Mouse (Mus musculus) myocyte (in vitro differentiated cells): Measurements from ENCODE around the gene Hs3st6.

ENCODE experiments used
- CEBPB ChIP-seq: IDR thresholded peaks from 2 replicates; pipeline ENCODE4 v1.6.1; 2011; ENCODE audit warnings: mild to moderate bottlenecking, moderate library complexity; ENCODE audit not compliant: poor library complexity, insufficient read depth, severe bottlenecking
- MAX ChIP-seq: IDR thresholded peaks from one replicate; pipeline ENCODE4 v1.6.1; 2011; ENCODE audit warnings: low read depth, mild to moderate bottlenecking, control low read depth
- MYOD1 ChIP-seq, 3 experiments: IDR thresholded peaks; one replicate each; pipeline ENCODE4 v1.6.1; 2011; ENCODE audit warnings: control low read depth in 2 of 3, low read depth in 2 of 3, mild to moderate bottlenecking in 2 of 3, moderate library complexity in 1 of 3; ENCODE audit not compliant: insufficient read length in 2 of 3, control insufficient read depth in 1 of 3
- POLR2A ChIP-seq: IDR thresholded peaks from one replicate; pipeline ENCODE4 v1.6.1; 2011; ENCODE audit warnings: low read depth, mild to moderate bottlenecking, control low read depth, moderate library complexity; ENCODE audit not compliant: insufficient read length
- POLR2AphosphoS2 ChIP-seq: IDR thresholded peaks from one replicate; pipeline ENCODE4 v1.6.1; 2011; ENCODE audit warnings: low read depth, control low read depth; ENCODE audit not compliant: insufficient read length
- TCF12 ChIP-seq: IDR thresholded peaks from one replicate; pipeline ENCODE4 v1.6.1; 2011; ENCODE audit warnings: mild to moderate bottlenecking, control low read depth; ENCODE audit not compliant: poor library complexity, insufficient read depth, severe bottlenecking
- TCF3 ChIP-seq: IDR thresholded peaks from one replicate; pipeline ENCODE4 v1.6.1; 2011; ENCODE audit warnings: low read depth, control low read depth; ENCODE audit not compliant: insufficient read length
- USF1 ChIP-seq: IDR thresholded peaks from one replicate; pipeline ENCODE4 v1.6.1; 2011; ENCODE audit warnings: low read depth, mild to moderate bottlenecking, control low read depth, moderate library complexity

DNA sequence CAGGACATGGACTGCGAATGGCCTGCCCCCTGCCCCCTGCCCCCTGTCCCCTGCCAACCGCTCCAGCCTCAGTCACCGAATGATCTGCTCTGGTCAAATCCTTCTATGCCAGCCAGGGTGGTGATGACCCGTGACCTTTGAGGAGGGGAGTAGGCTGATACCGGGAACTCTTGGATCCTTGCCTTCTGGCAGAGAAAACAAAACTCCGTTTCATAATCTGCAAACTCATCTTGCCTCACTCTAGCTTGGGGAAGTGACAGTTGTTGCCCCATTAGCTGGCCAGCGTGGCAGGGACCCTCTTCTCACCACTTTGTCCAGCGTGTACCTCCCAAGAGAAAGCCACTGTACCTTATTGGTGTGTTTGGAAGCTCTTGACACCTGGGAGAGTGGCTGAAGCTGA, 10.5 kb upstream of the Hs3st6 start:
- TF ChIP-seq CEBPB (no peak), MYOD1 (IDR thresholded peaks at IDR 0.05; ENCODE audit: control insufficient read depth in 1 of 3, insufficient read length in 2 of 3, low read depth in 2 of 3) (no peak), POLR2AphosphoS2 (no peak), POLR2A (no peak), MAX (no peak), TCF12 (no peak), TCF3 (no peak), USF1 (no peak)
